Mouse (Mus musculus) hindbrain, embryonic 15.5 days (tissue): ENCODE measurements around the gene Gpc3. TPM values are rescaled to one million over a fixed set of nuclear protein-coding genes. Genes with fewer than 3 reads are reported as not detected.

Source experiments
- ATAC-seq: fragments of 200-750 bp; cut with Nextera tagmentation; 2 replicates; pipeline ENCODE4 v1.8.0; 2017; ENCODE audit warnings: low read depth, moderate number of reproducible peaks, moderate TSS enrichment; ENCODE audit not compliant: low FRiP score
- H3K27ac ChIP-seq: fragments of 300-500 bp; sonication (generic); replicated peaks from 2 replicates; pipeline ENCODE4 v1.5.1; 2015; ENCODE audit warnings: mild to moderate bottlenecking, inconsistent platforms
- H3K27me3 ChIP-seq: fragments of 300-500 bp; sonication (generic); 2 replicates; pipeline ENCODE4 v1.6.1; 2015; ENCODE audit warnings: control low read depth, inconsistent platforms
- H3K36me3 ChIP-seq: fragments of 300-500 bp; sonication (generic); 2 replicates; pipeline ENCODE4 v1.6.1; 2015; ENCODE audit warnings: control low read depth, inconsistent platforms
- H3K4me1 ChIP-seq: fragments of 300-500 bp; sonication (generic); replicated peaks from 2 replicates; pipeline ENCODE4 v1.6.1; 2015; ENCODE audit warnings: control low read depth, inconsistent platforms
- H3K4me2 ChIP-seq: fragments of 300-500 bp; sonication (generic); 2 replicates; pipeline ENCODE4 v1.6.1; 2015; ENCODE audit warnings: moderate library complexity, mild to moderate bottlenecking, inconsistent platforms
- H3K4me3 ChIP-seq: fragments of 300-500 bp; sonication (generic); 2 replicates; pipeline ENCODE4 v1.5.1; 2015; ENCODE audit warnings: mild to moderate bottlenecking, inconsistent platforms
- H3K9ac ChIP-seq: fragments of 300-500 bp; sonication (generic); 2 replicates; pipeline ENCODE4 v1.6.1; 2015; ENCODE audit warnings: inconsistent platforms
- H3K9me3 ChIP-seq: fragments of 300-500 bp; sonication (generic); 2 replicates; pipeline ENCODE4 v1.6.1; 2016; ENCODE audit warnings: control low read depth, inconsistent platforms
- WGBS: fragments of 180-500 bp; shearing (Covaris S2); methylation state at CpG from one replicate; pipeline ENCODE4 v1.1.7; 2015; 5-methylcytosine and 5-hydroxymethylcytosine counted together
- polyA plus RNA-seq: library from polyadenylated mRNA; unstranded; fragments of >200 nt; fragmentation: Nextera tagmentation; extraction: Ambion mirVana; gene quantifications from 2 replicates; pipeline ENCODE4 v1.2.1, GENCODE M21; 2015

Gene Gpc3
- polyA plus RNA-seq, 1 experiment from 2014 or later = 76.4 TPM

DNA sequence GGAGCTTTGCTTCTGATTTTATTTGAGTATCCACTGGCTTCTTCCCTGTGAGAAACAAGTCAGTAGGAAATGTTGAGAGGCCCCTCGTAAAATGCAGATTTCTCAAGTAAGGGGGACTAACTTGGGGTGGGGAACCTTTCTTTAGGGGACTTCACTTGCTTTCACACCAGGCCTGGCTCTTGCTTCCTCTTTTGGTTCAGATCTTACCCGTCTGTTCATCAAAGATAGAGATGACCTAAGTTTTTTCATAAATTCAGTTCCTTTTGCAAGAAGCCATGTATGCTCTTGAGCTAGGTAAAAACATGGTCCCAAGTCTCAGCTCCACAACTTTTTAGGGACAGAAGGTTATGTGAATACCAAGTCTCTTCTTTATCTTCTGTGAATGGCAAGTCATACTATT is 164.6 kb downstream of the Gpc3 start:
- H3K27ac ChIP-seq = no peak overlapping the region
- no peak overlapping the region for H3K4me3 ChIP-seq
- ATAC-seq = no peak
- no peaks in the 10 kb centered on the region for H3K27me3 ChIP-seq
- 69% methylated on average over 2 of the region's 2 CpGs for WGBS
- no peaks in the 10 kb centered on the region for H3K36me3 ChIP-seq
- H3K4me1 ChIP-seq = no peaks in the 10 kb centered on the region
- no peak overlapping the region for H3K4me2 ChIP-seq
- H3K9ac ChIP-seq = no peak overlapping the region
- H3K9me3 ChIP-seq = no peaks in the 10 kb centered on the region

- Histone ChIP-seq H3K27ac (no peak overlapping the region), H3K36me3 (no peaks in the 10 kb centered on the region), H3K27me3 (no peaks in the 10 kb centered on the region), H3K9ac (no peak overlapping the region), H3K4me2 (no peak overlapping the region), H3K9me3 (no peaks in the 10 kb centered on the region), H3K4me1 (no peaks in the 10 kb centered on the region), H3K4me3 (no peak overlapping the region)
- ATAC-seq = no peak
- 40% methylated on average over 3 of the region's 3 CpGs for WGBS
These were observed 165.3 kb downstream of the Gpc3 start for GRCm38 (mm10) chrX:52448496-52448895.

- no peak overlapping the region for H3K9ac ChIP-seq
- H3K4me3 ChIP-seq = no peak overlapping the region
- H3K4me1 ChIP-seq = no peaks in the 10 kb centered on the region
- no peak overlapping the region for H3K27ac ChIP-seq
- no peaks in the 10 kb centered on the region for H3K9me3 ChIP-seq
- ATAC-seq = no peak
- H3K4me2 ChIP-seq = no peak overlapping the region
- no peaks in the 10 kb centered on the region for H3K36me3 ChIP-seq
- 68% methylated on average over 3 of the region's 3 CpGs for WGBS
- H3K27me3 ChIP-seq = no peaks in the 10 kb centered on the region
These were observed 167.2 kb downstream of the Gpc3 start for GRCm38 (mm10) chrX:52446530-52446929.

GRCm38 (mm10) chrX:52444977-52445376 is 168.8 kb downstream of the Gpc3 start:
- Histone ChIP-seq H3K4me3 (no peak overlapping the region), H3K9ac (no peak overlapping the region)

GRCm38 (mm10) chrX:52441798-52442197 is 172.0 kb downstream of the Gpc3 start:
- Histone ChIP-seq H3K9ac (no peak overlapping the region), H3K27ac (no peak overlapping the region), H3K9me3 (no peaks in the 10 kb centered on the region), H3K4me1 (no peaks in the 10 kb centered on the region), H3K27me3 (no peaks in the 10 kb centered on the region), H3K4me3 (no peak overlapping the region), H3K36me3 (no peaks in the 10 kb centered on the region), H3K4me2 (no peak overlapping the region)
- 56% methylated on average over 3 of the region's 3 CpGs for WGBS
- ATAC-seq = no peak

More at GRCm38 (mm10) chrX:52444977-52445376, 168.8 kb downstream of the Gpc3 start:
- ATAC-seq = no peak
- 71% methylated on average over 2 of the region's 2 CpGs for WGBS
- no peaks in the 10 kb centered on the region for H3K36me3 ChIP-seq
- H3K4me1 ChIP-seq = no peaks in the 10 kb centered on the region
- no peak overlapping the region for H3K4me2 ChIP-seq
- H3K27ac ChIP-seq = no peak overlapping the region
- H3K27me3 ChIP-seq = no peaks in the 10 kb centered on the region
- H3K9me3 ChIP-seq = no peaks in the 10 kb centered on the region

DNA sequence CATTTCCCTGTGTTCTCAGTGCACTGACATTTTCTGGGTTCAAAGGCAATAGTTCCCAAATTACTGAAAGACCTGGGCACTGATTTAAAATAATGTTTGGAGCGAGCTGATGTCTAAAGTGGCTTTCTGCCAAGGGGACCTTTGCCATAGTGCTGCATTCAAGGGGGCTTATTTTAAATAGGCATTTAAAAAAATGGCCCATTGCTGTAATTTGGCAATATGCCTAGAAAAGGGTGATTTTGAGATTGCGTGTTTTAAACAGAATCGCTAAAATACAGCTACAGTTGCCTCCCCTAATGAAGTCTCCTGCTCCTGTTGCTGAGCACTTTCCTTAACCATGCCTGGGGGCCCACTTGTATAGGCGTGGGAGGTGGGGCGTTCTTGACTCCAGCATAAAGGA is 174.3 kb downstream of the Gpc3 start:
- H3K4me2 ChIP-seq = no peak overlapping the region
- 52% methylated on average over 5 of the region's 5 CpGs for WGBS
- no peak for ATAC-seq

DNA sequence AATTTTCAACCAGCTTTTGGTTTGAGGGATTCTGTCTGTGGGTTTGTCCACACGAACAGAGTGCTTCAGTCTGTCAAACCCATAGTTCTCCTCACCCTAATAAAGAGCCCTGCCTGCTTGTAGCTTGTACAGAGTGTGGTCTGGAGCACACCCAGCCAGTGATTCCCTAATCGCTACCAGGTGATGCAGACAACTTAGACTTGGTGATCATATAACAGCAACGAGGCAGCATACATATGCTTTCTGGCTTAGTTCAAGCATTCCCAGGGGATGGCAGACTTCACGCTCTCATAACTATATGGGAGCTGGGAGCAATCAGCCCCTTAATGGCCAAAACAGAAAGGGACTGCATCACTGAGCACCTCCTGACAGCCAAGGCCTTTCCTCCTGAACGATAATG is 188.1 kb downstream of the Gpc3 start:
- H3K4me1 ChIP-seq = no peaks in the 10 kb centered on the region
- no peaks in the 10 kb centered on the region for H3K9me3 ChIP-seq
- ATAC-seq = no peak
- H3K27ac ChIP-seq = no peak overlapping the region
- H3K4me3 ChIP-seq = no peak overlapping the region
- 75% methylated on average over 5 of the region's 5 CpGs for WGBS
- H3K4me2 ChIP-seq = no peak overlapping the region
- H3K27me3 ChIP-seq = no peaks in the 10 kb centered on the region
- no peak overlapping the region for H3K9ac ChIP-seq
- no peaks in the 10 kb centered on the region for H3K36me3 ChIP-seq

More for the DNA sequence above, 174.3 kb downstream of the Gpc3 start:
- Histone ChIP-seq H3K27me3 (no peaks in the 10 kb centered on the region), H3K4me1 (no peaks in the 10 kb centered on the region), H3K36me3 (no peaks in the 10 kb centered on the region), H3K27ac (no peak overlapping the region), H3K4me3 (no peak overlapping the region), H3K9ac (no peak overlapping the region), H3K9me3 (no peaks in the 10 kb centered on the region)

DNA sequence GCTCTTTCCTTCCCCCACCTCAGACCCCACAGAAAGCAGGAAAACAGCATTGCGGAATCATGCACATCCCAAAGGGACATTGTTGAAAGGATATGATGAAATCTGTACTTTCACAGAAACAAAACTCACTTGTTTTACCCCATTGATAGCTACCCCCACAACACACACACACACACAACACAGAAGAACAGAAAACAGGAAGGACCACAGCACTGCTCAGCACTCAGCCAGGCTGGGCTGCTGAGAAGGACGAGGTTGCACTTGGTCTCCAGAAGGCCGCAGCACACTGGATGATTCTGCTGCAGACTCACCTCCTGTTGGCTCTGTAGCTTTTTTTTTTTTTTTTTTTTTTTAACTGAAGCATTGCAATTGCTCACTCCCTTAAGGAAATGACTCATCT is 193.9 kb downstream of the Gpc3 start:
- 69% methylated on average over 3 of the region's 3 CpGs for WGBS
- H3K4me1 ChIP-seq = no peaks in the 10 kb centered on the region
- H3K9ac ChIP-seq = no peak overlapping the region
- H3K27me3 ChIP-seq = no peaks in the 10 kb centered on the region
- no peaks in the 10 kb centered on the region for H3K36me3 ChIP-seq
- H3K4me2 ChIP-seq = no peak overlapping the region
- H3K4me3 ChIP-seq = no peak overlapping the region
- no peak overlapping the region for H3K27ac ChIP-seq
- no peaks in the 10 kb centered on the region for H3K9me3 ChIP-seq
- no peak for ATAC-seq

DNA sequence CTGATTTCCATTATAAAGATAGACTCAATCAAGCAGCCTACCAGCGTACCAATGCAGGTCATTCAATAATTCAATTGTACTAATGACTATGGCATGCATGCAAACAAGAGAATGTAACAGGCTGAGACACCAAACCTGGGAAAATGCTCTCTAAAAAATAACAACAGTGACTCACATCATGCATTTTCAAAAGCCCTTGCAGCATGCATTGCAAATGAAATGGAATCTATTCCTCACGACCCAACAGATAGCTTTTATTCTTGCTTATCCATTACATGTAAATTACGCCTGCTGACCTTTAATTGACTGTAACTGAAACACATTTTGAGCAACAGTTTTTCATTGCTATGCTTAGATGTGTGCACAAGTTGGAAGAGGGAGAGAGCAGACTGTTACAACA is 200.8 kb downstream of the Gpc3 start:
- ATAC-seq = no peak
- WGBS = 60% methylated on average over 3 of the region's 3 CpGs
- H3K9me3 ChIP-seq = no peaks in the 10 kb centered on the region
- no peak overlapping the region for H3K4me2 ChIP-seq
- no peak overlapping the region for H3K9ac ChIP-seq
- H3K27me3 ChIP-seq = no peaks in the 10 kb centered on the region
- no peaks in the 10 kb centered on the region for H3K4me1 ChIP-seq
- H3K36me3 ChIP-seq = no peaks in the 10 kb centered on the region
- H3K27ac ChIP-seq = no peak overlapping the region
- no peak overlapping the region for H3K4me3 ChIP-seq

- H3K27me3 ChIP-seq = no peaks in the 10 kb centered on the region
- WGBS = 96% methylated on average over 2 of the region's 2 CpGs
- no peak overlapping the region for H3K4me3 ChIP-seq
- no peak overlapping the region for H3K9ac ChIP-seq
- H3K4me1 ChIP-seq = no peaks in the 10 kb centered on the region
- H3K9me3 ChIP-seq = no peaks in the 10 kb centered on the region
- no peaks in the 10 kb centered on the region for H3K36me3 ChIP-seq
- no peak overlapping the region for H3K27ac ChIP-seq
- ATAC-seq = no peak
- H3K4me2 ChIP-seq = no peak overlapping the region
These were observed 212.6 kb downstream of the Gpc3 start for GRCm38 (mm10) chrX:52401188-52401587.

GRCm38 (mm10) chrX:52375129-52375528 is 238.6 kb downstream of the Gpc3 start:
- no peaks in the 10 kb centered on the region for H3K27me3 ChIP-seq
- no peaks in the 10 kb centered on the region for H3K36me3 ChIP-seq
- ATAC-seq = no peak
- no peak overlapping the region for H3K9ac ChIP-seq
- H3K4me1 ChIP-seq = no peaks in the 10 kb centered on the region
- no peak overlapping the region for H3K4me2 ChIP-seq
- H3K27ac ChIP-seq = no peak overlapping the region
- H3K9me3 ChIP-seq = no peaks in the 10 kb centered on the region
- no peak overlapping the region for H3K4me3 ChIP-seq
- WGBS = 63% methylated on average over 3 of the region's 3 CpGs

- Histone ChIP-seq H3K4me3 (no peak overlapping the region), H3K4me2 (no peak overlapping the region), H3K27ac (no peak overlapping the region), H3K9ac (no peak overlapping the region), H3K27me3 (no peaks in the 10 kb centered on the region), H3K36me3 (no peaks in the 10 kb centered on the region), H3K4me1 (no peaks in the 10 kb centered on the region), H3K9me3 (no peaks in the 10 kb centered on the region)
- ATAC-seq = no peak
- WGBS = 84% methylated on average over 14 of the region's 14 CpGs
These were observed 239.5 kb downstream of the Gpc3 start for GRCm38 (mm10) chrX:52374209-52374608.

DNA sequence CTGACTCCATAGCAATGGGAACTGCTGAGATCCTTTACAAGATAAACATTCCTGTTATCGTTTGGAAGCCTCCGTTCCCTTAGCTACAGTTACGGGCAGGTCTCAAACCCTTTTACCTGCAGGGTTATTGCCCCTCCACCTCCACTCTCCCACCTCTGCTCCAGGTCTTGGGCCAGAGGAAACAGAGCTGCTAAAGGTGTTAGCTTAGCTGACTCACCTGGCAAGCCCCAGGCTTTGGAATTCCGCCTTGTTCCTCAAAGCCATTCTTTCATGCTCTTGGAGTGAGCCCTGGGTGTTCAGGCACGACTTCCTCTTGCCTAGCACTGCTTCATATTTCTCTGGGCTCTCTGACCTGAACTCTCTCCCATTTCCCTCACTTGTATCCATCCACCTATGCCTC is 241.3 kb downstream of the Gpc3 start:
- Histone ChIP-seq H3K4me2 (no peak overlapping the region), H3K9ac (no peak overlapping the region), H3K36me3 (no peaks in the 10 kb centered on the region), H3K27me3 (no peaks in the 10 kb centered on the region), H3K4me3 (no peak overlapping the region), H3K27ac (no peak overlapping the region), H3K4me1 (no peaks in the 10 kb centered on the region), H3K9me3 (no peaks in the 10 kb centered on the region)
- 78% methylated on average over 5 of the region's 5 CpGs for WGBS
- ATAC-seq = no peak
